Mouse (Mus musculus) bone marrow macrophage, adult 2 months (primary cell): ENCODE results near the gene Stard7.

ENCODE experiments used
- CTCF ChIP-seq: IDR thresholded peaks from 2 replicates; pipeline ENCODE4 v1.5.1; 2012; ENCODE audit warnings: low read depth, mild to moderate bottlenecking, low read length, moderate library complexity
- POLR2A ChIP-seq: IDR thresholded peaks from 2 replicates; pipeline ENCODE4 v1.6.1; 2012; ENCODE audit warnings: mild to moderate bottlenecking, low read depth, low read length, borderline replicate concordance

DNA sequence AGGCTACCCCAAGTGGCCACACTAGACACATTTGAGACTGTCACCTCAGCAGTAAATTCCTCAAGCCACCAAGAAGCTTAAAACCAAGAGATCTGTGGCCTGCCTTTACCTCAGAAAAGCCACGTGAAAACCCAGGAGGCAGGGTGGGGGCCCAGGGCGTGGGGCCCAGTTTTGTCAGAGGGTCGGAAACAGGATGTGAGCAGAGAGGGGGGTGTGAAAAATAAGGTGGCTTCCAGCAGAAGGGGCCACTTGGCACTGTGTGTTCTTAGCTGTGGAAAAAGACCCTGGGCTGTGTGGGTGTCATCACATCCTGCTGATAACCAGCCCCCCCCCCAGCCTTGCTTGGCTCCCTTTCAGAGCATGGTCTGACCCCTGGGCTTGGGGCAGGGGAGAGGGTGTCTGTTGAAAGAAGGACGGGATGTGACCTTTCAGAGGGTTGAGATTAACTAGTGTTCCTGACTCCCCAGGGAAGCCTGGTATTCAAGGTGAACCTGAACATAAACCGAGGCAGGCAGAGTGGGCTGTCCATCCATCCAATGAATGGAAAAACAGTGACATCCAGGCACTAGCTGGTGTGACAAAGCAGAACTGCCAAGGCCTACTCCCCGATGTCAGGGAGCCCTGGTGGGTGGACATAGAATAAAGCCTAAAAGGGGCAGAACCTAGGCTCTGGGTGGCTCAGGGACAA lies 44.6 kb downstream of the Stard7 start:
- no peak for TF ChIP-seq POLR2A
- TF ChIP-seq CTCF: no peak
